Mouse (Mus musculus) thymus, postnatal 14 days (tissue): ENCODE data around the gene Agbl4.

Experiments
- DNase-seq: peaks from one replicate; pipeline ENCODE4 v3.0.0; 2021

Gene Agbl4

DNA sequence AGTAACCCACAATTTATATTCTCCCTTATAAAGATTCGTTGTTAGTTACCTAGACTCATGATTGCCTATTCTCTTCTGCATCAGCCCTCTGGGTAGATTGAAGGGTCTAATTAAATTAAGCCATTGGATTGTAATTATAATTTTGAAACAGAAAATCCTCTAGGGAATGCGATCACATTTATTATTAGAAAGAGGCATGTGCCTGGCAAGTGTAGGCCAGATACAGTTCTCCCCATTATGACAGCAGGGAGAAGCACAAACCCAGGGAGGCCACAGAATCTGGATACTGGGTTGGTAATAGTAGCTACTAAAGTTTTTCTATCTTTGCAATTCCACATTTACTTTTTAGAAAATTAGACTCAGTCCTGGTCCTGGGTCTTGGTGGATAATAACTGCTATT lies 887.2 kb downstream of the Agbl4 start:
- no peak for DNase-seq

- DNase-seq, result no peak
Measured at GRCm38 (mm10) chr4:111294528-111295241, 897.2 kb downstream of the Agbl4 start.

GRCm38 (mm10) chr4:111306518-111306917 lies 909.1 kb downstream of the Agbl4 start:
- DNase-seq, result no peak

DNA sequence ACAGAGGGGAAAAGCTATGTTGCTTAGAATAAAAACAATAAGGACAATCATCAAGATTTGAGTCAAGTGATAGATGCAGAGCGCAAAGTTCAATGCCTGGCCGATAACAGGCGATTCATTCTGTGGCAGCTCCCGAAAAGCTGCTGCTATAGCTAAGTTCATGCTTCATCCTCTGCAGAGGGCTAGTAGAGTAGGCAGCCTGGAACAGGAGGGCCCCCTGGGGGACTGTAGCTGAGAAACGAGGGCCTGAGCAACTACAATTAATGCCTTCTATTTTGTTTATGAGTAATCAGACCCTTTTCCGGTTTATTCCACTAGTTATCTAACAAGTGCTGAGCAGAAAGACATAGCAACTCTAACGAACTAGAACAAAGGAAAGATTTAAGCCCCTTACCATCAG lies 909.7 kb downstream of the Agbl4 start:
- DNase-seq, result no peak

GRCm38 (mm10) chr4:111307633-111308032 lies 910.2 kb downstream of the Agbl4 start:
- DNase-seq, result no peak

- no peak for DNase-seq
Measured at GRCm38 (mm10) chr4:111308572-111309288, 911.3 kb downstream of the Agbl4 start.

- no peak for DNase-seq
Measured at GRCm38 (mm10) chr4:111327094-111327493, 929.6 kb downstream of the Agbl4 start.

- DNase-seq, result peak; percentile 10
Measured at GRCm38 (mm10) chr4:111327760-111328373, 930.4 kb downstream of the Agbl4 start.

DNA sequence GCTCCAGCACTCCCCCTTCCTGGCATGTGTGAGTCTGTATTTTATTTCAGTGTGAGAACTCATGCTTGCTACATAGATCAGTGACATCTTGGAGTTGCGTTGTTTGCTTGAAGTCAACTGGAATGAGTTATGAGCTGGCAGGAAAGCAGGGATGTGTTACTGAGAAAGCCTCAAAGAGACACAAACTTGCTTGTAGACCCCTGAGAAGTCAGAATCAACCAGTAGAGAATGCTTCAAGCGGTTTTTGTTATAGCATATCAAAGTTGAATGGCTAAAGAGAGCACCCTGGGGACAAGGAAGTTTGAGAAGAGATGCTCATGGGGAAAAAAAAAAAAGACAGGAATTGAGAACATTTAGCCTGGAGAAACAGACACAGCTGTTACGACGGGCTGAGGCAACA lies 932.0 kb downstream of the Agbl4 start:
- DNase-seq, result no peak

DNA sequence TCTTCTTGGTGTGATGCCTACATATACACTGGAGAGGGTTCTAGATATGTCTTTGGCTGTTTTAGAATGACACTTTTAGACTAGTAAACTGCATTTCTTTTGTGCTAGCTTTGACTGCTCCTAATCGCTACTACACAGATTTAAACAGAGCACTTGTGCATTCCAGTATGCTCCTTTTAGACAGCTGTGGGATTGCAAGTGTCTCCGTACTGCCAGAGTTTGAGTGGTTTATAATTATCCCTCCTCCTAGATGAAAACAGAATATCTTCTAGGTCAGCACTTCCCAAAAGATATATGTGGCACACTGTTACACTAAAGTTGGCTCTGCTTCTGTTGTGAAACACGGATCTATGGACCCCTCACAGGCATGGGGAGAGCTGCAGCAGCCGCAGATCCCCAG lies 935.4 kb downstream of the Agbl4 start:
- DNase-seq, result no peak

GRCm38 (mm10) chr4:111349965-111350364 lies 952.5 kb downstream of the Agbl4 start:
- no peak for DNase-seq

GRCm38 (mm10) chr4:111350615-111351525 lies 953.4 kb downstream of the Agbl4 start:
- no peak for DNase-seq

GRCm38 (mm10) chr4:111356584-111357115 lies 959.2 kb downstream of the Agbl4 start:
- no peak for DNase-seq

DNA sequence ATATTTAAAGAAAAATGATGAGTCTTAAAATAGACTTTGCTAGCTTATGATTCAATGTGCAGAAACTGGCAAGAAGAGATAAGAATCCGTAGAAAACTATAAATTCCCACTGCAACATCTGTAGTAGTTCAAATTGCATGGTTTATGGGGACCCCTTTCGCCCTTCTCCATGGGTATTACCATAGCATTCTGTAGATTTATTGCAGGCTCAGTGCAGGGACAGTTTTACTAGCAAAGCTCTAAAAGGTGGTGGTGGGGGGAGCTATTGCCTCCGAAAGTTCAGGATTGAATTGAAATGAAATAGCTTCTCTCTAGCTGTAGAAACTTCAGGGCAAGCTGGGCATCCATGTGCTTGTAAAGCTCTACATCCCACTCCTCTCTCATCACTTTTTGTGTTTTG lies 959.7 kb downstream of the Agbl4 start:
- DNase-seq, result no peak

GRCm38 (mm10) chr4:111364199-111364598 lies 966.7 kb downstream of the Agbl4 start:
- no peak for DNase-seq

DNA sequence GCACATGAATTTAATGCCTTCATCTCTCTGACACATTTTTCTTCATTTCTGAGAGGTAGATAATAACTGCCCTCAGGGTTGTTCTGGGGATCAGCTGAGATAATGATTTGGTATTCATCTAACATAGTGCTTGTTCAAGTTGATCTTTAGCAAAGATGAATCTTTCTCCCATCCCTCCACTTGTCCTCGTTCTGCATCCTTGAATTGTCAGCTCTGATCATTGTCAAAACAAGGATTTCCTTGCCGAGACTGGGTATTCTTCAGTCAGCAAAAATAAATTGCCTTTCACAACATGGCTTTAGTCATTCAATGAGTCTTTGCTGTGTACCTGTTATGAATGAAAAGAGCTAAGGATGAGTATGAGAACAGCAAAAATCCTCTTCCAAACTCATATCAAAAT lies 970.3 kb downstream of the Agbl4 start:
- DNase-seq, result no peak

GRCm38 (mm10) chr4:111377159-111377558 lies 979.7 kb downstream of the Agbl4 start:
- DNase-seq, result no peak

DNA sequence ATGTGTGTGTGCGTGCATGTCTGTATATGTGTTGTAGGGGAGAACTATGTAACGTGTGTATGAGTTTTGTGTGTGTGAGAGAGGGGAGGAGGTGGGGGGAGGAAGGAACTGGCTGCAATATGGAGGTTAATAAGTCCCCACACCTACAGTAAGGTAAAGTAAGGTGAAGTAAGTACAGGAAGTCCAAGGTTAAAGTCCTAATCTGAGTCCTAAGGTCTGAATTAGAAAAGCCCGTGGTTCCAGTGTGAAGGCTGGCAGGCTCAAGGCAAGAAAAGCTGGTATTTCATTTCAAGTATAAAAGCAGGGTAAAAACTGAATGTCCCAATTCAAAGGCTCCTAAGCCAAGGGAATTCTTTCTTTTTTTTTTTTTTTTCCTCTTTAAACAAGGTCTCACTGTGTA lies 980.6 kb downstream of the Agbl4 start:
- DNase-seq, result no peak

DNA sequence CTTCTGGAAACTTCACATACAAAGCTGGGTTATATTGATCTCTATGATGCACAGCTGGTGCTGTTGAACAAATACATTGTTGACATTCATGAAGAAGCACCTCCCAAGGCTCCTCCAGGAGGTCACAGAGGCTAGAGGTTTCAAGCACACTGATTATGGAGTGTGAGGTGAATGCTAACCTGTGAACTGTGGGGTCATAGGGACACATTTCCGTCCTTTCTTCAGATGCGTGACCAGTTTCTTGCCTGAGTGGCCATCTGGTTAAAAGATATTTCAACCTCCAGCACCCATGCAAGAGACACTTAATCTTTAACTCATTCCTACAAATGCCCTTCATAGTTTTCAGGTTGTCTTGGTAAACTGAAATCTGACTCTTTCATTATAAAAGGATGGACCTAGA lies 985.6 kb downstream of the Agbl4 start:
- no peak for DNase-seq

- no peak for DNase-seq
Measured at GRCm38 (mm10) chr4:111390736-111391135, 993.3 kb downstream of the Agbl4 start.

DNA sequence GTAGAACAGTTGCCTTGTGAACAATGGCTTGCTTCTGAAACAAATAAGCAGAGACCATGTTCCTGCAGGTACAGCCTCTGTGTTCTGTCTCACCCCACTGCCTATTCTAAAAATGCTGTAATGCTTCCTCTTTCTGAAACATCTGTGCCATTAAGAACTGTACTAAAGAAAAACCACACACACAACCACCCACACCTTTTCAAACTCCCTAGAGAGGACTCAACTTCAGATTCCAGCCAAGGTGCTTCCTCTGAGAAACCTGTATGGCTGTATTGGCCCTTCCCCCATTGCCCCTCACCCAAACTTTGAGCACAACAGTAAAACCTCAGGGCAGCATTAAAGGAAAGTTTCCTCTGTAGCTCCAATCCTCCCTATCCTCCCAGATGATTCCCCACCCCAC lies 1002.3 kb downstream of the Agbl4 start:
- DNase-seq, result no peak

GRCm38 (mm10) chr4:111400676-111401075 lies 1003.2 kb downstream of the Agbl4 start:
- no peak for DNase-seq

DNA sequence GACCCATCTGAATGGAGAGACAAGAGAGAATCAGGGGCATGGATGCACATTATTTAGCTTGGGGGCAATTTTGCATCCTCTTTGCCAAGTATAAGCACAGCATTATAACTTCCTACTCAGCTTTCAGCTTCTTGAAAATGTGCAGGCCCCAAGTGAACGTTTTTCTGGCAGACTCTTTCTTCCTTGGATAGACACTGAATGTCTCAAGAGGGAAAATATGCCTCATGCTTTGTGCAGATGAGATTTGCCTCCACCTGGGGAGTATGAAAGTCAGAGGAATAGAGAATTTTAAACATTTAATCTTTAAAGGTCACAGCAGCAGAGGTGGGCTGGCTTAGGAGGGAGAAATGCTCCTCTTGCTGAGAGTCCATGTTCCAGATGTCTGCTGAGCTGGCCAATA lies 1005.8 kb downstream of the Agbl4 start:
- DNase-seq, result no peak
